Mouse (Mus musculus): ENCODE data around the gene St14. TPM values are rescaled to one million over a fixed set of nuclear protein-coding genes. Genes with fewer than 3 reads are reported as not detected.
A peak's percentile ranks its signal among the peaks of the same experiment; 100 is the strongest.
"Not testable (repeated sequence)": the region's sequence is repeated elsewhere in the genome, so short reads cannot be mapped to it uniquely, and the experiment has no call there.

St14 gene
- under 1 TPM; 0.52 to 0.65 TPM for total RNA-seq (2021)

DNA sequence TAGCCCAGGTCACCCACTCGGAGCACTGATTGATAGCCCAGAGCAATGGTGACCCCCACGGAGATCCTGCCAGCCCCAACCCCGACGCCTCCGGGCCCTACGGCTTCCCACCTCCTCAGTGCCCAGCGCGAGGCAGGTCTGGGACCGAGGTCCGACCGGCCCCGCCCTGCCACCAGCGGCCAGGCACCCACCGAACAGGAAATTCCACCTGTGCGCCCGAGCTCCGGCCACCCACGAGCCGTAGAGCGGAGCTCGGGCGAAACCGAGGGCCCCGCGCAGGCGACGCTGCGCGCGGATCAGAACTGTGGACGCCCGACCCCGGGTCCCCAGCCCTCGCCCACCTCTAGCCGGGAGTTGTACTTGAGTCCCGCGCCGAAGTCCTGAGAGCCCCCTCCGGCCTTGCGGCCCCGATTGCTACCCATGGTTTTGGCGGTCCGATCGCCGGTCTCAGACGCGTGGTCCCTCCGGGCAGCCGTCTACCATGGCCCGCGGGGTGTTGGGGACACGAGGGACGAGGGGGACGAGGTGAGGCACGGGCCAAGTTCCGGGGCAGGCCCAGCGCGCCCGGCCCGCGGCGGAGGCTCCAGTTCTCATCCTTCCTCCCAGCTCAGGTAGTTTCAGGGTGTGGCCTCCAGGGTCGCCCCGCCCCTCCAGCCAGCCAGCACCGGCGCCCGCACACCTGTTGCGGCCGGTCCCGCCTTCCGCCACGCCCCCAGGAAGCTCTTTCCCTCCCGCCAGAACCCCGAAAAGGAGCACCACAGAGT lies at the start of gene St14:
Gene St14, minus strand, starts transcription at position 649 of the 764 bp plus-strand sequence.
- DNase-seq = no peak

DNA sequence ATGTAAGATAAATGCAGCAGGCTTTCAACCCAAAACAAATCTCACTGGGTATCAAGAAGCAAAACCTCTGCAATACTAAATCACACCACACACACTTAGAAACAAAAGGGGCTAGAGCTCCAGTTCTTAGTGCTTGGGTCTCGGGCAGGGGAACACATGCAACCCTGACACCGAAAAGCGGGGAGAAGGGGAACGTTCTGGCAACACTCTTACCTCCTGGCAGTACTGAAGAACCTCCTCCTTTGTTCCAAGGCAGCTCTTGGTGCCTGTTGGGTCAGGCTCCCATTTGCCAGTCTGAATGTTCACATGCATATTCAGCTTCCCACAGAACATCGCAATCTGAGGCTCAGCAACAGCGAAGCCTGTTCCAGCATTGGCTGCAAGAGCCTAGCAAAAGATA lies 46.0 kb upstream of the St14 start:
- DNase-seq = no peak

DNA sequence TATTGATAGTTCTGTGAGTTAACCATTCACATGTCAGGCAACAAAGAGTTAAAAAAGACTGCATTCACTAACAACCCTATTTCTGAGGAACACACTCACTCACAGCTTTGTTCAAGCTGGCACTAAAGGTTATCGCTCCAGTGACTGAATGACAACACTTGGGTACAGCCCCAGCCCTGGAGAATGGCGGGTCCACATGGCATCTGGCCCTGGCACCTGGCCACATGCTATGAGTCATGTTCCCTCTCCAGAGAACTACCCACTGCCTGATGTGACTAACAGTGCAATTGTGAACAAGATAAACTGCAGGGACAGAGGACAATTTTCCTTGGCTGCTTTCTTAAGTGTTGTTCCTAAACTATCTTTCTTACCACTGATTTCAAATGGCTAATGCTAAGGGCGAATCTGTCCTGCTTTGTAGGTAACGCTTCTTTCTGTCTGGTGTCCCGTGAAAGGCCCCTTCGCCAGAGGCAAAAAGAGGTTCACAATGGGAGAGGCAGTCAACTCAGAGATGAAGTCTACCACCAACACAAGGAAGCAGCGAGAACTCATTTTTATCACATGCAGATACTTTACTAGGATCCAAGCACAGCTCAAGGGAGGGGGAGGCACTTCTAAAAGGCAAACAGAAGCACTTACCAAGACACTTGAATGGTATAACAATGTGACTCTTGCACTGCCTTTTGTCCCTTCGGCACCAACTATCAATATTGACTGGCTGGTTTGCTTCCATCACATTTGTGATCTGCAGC lies 44.9 kb upstream of the St14 start:
- DNase-seq = peak; percentile 95

DNA sequence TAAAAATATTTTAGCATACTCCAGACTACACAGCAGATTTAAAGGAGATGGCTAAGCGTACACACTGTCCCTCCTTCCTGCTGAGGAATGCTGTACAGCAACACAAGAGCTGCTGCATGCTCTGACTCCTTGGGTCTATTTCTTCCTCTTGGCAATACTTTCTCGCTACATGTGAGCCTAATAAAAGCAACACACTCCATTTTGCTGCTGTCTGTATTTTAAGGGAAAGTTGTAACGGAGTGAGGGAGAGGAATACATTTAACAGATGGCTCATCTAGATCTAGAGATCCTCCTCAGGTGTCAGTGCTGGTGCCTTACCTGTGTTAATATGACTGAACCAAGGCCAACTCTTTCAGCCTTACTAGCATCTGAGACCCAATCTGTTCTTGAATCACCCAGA lies 44.3 kb upstream of the St14 start:
- no peak for DNase-seq

DNA sequence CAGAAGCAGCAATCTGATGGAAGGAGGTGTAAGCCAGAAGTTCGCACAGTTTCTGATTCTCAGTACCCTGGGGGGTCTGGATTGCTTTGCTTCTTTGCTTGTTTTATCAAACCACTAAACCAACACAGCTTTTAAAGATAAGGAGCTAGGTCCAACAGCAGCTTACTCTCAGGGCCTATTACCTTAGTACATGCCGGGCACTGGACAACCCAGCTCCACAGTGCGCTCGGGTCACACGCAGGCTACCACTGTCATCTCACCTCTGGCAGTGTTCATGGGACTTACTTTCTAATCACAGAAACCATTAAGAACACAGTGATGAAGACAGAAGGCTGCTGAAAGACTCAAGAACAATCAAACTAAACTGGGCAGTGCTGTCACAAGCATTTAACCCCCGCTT lies 43.7 kb upstream of the St14 start:
- DNase-seq = no peak

DNA sequence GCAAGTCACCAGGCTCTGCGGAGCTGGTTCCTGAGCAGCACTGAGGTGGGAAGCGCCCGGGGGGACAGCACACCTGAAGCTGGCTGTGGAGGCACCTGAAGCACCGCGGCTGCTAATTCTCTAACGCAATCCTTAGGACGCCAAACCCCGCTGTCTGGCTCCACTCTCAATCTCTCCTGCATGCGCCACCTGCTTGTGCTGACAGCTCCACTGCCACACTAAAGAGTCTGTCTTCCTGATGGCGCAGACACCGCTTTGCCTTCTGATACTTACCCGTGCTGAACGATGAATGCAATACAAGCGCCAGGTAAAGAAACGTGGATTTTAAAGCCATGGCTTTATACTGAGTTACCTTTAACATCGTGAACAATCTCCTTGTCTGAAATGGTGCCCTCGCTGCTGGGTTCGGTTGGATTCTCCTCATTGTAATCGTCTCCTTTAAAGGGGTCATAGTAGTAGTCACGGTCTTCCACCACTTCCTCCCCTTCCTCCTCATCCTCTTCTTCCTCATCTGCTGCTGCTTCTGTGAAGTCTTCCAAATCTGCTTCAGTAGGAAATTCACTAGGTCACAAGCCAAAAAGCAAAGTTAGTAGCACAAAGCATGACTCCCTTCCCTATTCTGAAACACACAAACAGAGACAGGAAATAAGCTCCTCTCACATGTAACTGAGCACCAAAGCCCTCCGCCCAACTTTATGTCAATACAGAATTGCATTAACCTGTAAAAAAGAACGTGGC lies 36.9 kb upstream of the St14 start:
- peak; percentile 68 for DNase-seq

DNA sequence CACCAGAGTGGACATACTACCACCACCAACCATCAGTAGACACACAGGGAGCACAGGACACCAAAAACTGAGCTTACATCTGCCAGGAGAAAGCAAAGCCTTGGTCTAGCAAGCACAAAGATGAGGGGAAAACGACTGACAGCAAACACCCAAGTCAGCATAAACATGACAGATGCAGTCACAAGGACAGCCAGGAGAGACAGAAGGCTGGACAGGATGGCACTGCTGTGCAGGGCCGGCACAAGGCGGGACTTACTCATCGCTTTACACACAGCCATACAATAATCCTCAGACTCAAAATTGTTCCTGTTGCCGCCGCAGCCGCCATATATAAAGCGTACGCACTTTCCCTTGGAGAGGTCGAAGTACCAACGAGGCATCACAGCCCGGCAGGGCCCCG lies 35.7 kb upstream of the St14 start:
- DNase-seq = no peak

DNA sequence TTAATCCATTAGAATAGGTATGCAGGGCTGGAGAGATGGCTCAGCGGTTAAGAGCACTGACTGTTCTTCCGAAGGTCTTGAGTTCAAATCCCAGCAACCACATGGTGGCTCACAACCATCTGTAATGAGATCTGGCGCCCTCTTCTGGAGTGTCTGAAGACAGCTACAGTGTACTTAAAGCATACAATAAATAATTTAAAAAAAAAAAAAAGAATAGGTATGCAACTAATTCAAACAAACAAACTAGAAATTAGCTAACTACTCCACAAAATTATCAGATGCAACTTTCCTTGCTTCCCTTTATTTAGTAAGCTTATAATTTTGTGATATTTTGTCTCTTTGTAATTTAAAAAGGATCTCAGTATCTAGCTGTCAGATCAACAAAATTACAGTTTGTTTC lies 33.9 kb upstream of the St14 start:
- DNase-seq = not testable (repeated sequence)

DNA sequence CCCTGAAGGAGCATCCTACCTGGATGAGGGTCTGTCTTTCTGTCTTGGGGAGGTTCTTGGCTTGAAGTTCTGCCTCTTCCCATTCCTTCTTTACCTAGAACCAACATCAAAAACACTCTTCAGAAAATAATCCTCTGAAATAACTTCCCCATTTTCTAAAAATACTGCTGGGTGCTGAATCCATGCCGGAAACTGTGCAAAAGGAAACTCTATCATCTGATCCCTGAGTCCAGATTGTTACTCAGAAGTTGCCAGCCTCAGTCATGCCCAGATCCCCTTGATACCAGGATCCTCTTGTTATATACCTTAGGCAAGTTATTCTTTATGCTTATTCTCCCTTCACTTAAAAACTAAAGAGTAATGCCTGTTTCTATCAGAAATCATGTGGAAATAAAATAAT lies 31.7 kb upstream of the St14 start:
- no peak for DNase-seq

DNA sequence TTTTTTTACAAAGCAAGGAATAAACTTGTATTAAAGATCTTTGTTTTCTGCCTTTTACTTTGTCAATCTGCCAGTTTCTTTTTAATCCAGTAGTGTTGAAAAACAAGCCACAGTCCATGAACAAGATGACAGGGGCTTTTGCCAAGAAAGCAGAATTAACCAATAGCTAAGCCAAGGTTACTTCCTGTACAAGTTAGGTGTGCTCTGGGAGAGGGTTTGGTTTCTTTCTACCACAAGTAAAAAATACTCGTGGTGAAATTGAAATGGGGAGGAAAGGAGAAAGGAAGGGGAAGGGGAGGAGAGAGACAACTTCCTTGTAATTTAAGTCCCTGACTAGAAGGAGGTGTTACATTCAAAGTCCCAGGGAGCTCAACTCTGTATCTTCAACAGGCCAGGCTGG lies 31.3 kb upstream of the St14 start:
- DNase-seq = no peak

DNA sequence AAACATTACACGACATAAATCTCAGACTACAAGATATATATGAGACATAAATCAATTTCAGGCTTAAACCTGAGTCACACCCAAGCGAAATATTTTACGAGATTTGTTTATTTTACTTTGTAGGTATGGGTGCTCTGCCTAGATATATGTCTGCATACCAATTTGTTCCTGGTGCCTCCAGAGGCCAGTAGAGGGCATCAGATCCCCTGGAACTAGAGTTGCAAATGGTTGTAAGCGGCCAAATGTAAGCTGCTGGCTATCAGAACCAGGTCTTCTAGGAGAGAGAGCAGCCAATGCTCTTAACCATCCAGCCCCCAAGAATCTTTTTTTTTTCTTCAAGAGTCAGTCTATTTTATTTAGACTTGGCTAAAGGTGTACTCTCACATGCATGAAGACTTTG lies 28.3 kb upstream of the St14 start:
- peak; percentile 35 for DNase-seq

DNA sequence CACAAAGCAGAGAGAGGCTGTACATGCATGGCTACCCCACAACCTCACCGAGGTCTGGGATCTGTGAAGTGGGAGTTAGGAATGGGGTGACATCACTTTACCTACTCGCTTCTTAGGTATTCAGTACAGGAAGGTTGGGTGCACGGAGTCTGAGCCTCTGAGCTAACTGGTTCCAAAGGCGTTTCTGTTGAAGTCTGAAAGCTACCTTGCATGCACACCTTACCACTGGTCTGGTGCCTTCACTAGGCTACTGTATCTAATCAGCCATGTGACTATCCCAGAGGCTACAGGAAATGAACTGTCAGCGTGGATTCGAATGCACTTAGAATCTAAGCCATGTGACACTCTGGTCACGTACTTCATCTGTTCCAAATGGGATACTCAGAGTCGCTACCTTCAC lies 24.9 kb upstream of the St14 start:
- no peak for DNase-seq

DNA sequence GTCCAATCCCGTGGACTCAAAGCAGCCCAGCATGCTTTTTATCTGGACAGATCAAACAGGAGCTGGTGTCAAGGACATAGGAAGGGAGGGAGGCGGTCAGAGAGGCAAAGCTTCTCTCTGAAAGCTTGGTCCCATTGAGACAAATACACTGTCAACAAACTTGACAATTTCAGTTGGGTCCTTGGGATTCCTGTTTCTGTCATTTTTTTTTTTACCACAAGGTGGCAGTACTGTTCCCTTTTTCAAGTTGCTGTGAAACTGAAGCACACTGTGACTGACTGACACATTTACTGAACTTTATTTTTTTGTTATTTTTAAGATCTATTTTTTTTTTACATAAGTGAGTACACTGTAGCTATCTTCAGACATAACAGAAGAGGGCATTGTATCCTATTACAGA lies 19.4 kb upstream of the St14 start:
- no peak for DNase-seq

DNA sequence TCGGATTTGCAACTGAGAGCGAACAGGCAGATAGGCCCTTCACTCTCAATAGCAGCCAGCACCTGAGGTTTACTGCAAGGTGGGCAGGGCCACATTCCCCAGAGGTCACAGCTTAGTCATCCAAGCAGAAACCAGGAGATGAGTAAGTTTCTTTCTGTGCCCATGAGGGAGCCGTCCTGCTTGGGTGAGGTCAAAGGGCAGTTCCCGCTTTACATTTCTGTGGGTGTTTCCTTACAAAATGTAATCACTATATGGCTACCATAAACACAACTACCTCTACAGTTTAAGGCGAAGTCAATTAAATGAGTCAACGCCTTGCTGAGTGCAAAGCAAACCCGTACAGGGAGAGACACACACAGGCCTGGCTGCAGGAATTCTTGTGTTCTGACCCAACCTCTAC lies 16.5 kb upstream of the St14 start:
- no peak for DNase-seq

DNA sequence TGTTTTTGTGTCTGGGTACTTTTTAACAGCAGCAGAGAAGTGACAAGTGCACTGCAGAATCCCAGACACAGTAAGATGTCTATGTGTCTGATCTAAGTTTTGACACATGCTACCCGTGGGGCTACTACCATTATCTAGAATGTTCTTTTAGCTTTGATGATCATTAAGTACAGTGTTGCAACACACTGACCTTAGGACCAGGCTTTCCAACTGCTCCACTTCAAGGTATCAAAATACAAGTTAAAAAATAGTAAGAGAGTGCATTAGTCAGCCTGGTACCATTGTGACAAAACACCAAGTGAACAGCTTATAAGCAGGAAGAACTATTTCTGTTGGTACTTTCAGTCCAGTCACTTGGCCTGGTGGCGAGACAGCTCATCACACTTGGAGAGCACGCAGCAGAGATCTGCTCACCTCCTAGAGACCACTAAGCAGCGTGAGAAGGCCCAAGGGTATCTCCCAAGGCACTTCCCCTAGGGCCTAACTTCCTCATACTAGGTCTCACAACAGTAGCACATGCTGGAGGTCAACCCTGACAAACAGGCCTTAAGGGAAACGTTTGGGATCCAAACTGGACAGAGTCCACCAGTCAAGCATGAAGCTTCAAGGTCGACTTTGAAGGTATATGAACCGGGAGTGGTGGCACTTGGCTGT lies 13.7 kb upstream of the St14 start:
- no peak for DNase-seq

DNA sequence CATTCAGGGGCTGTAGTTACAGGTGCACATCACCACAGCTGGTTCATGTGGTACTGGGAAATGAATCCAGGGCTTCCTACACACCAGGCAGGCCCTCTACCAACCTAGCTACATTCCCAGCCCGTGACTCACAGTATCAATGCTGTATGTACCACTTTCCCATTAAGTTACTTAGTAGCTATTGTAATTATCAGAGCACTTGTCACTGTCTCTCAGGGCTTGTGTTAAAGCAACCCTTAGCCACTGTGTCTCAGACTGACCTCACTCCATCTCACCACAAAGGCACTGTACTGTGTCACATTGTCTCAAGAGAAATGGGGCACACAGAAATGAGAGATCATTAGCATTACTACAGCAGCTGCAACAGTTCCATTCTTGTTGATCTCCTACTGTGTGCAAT lies 11.3 kb upstream of the St14 start:
- no peak for DNase-seq

DNA sequence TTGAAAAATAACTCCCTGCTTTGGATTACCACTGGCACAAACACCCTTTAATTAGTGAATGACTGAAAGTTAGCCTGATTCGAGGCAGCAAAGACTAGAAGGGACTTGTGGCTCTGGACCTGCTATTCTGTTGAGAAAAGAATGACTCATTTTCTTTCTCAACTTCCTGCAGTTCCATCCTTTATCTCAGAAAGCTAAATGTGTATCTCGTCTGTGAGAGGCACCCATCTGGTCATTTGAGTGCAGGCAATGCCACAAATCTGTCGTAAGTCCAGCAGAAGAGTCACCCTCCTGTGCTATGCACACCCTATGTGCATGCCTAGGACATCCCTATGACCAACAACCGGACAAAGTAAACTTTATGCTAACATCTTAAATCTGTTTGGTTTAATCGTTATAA lies 1.5 kb upstream of the St14 start:
- DNase-seq = no peak

DNA sequence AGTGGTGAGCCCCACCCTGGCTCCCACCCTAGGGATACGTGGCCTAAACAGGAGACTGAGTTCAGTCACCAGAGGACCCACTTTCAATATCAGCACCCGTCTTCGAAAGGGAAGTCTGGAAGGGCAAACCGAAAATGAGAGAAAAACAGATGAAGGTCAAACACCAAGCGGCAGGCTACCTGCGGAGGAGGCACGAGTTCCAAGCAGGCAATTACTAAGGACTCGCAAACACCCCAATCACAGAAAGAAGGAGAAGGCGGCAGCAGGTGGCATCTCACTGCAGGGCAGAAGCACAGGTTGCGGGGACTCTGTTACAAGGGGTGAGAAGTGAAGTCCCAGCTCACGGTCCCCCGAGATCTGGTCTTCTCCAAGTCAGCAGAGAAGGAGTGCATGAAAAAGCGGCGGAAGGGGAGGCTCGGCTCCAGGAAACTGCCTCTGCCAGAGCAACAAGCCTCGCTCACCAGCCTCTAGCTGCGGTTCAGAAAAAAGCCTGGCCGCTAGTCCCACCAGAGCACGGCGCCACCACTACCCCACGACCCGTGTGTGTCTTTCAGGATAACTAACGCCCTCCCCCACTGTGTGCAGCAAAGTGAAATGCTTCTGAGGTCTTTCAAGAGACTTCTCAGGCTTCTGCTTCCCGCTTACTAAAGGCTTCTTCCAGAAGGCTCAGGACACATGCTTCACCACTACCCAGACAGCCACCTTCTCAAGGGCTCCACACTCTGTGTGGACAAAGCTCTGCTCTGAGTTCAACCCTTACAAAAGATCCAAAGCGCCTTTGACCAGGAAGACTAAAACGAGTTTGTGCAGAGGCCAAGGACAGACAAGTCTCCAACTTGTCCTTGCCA lies 1.1 kb downstream of the St14 start:
- DNase-seq = peak; percentile 21

DNA sequence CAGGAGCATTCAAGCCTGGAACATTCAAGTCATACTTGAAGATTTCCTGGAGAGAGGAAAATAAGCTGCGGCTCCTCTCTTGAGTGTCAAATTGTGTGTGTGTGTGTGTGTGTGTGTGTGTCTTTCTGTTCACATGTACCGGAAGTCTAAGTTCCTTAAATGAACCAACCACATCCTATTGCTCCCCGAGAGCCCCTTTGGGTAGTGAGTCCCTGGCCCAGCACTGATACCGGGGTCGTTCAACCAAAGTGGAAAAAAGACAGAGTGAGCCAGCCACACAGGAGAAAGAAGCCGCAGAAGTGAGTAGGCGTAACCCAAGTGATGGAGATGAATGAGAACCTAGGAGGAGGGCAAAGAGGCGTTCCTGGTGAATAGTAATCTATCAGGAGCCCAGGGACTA lies 1.7 kb downstream of the St14 start:
- DNase-seq = no peak

DNA sequence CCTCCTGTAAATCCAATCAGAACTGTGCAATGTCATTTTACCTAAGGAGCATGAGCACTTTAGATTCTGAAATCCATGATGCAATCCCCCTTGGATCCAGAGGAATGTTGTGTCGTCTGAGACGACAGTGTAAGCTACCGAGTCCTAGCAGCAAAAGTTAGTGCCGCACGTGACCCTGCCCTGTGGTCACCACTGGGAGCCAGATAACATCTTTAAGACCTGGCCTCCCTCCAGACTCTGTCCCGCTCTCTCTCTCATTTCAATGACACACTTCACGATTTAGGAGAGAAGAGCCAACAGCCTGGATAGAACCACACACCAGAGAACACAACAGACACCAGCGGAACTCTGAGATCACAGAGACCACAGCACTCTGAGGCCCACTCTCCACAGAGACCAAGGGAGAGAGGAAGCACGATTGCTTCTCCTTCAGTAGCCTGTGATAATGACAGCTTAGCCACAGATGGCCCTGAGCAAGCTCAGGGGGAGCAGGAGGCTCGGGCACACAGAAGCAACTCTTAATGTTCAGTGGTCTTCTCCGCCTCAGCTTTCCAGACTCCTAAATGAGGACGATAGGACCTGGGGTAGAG lies 3.7 kb downstream of the St14 start:
- DNase-seq = no peak

DNA sequence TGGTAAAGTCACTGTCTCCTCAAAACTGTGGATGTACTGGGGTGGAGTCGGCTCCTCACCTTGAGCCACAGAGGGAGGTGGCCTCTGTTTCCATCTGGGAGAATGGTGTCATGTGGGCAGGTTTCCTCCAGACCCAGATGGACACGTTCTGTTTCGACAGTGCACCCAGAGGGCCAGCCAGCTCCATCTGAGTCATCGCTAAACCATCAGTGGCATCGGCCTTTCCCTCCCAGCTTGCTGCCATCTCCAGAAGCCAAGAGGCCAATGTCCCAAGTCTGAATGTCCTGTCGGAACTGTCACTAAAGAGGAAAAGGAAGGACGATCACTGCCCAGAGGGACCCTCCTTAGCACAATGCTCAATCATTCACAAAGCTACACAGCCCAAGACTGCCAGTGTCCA lies 5.6 kb downstream of the St14 start:
- DNase-seq = no peak
